In genomic region chr7:109309506-109309905, GRCm38 (mm10) we compare ENCODE assay signal across 26 mouse cellular contexts.
"Had no signal": no experiment of that assay in that cellular context is flagged by ENCODE, and none has a peak within 500 bp of the region (broad histone marks: within the 10 kb centered on the region; RNA-seq: fewer than 3 reads in every experiment).

No protein-coding gene starts in this region.

- H3K9me3 ChIP-seq: heart, embryonic 10.5 days; heart, embryonic 12.5 days; hindbrain, embryonic 10.5 days; hindbrain, embryonic 12.5 days; kidney, embryonic 15.5 days; limb, embryonic 13.5 days; limb, embryonic 15.5 days; liver, embryonic 12.5 days had no signal

- ATAC-seq: hindbrain, embryonic 16.5 days; intestine, embryonic 16.5 days; liver, embryonic 12.5 days had no signal

- H3K9ac ChIP-seq: heart, embryonic 12.5 days; hindbrain, embryonic 12.5 days; hindbrain, embryonic 14.5 days; kidney, embryonic 15.5 days; limb, embryonic 13.5 days; limb, embryonic 15.5 days; liver, embryonic 12.5 days; liver, embryonic 14.5 days had no signal

- DNase-seq: gastrocnemius, postnatal 14 days; gastrocnemius, postnatal 36 days; heart, adult 18-20 months; heart, postnatal 10 days; heart, postnatal 4 days; kidney, adult 11 months; kidney, adult 2 months; kidney, adult 9 months; kidney, postnatal 14 days; kidney, postnatal 36 days; layer of hippocampus, adult 9-11 months; layer of hippocampus, postnatal 36 days; left cerebral cortex, postnatal 4 days had no signal

- H3K4me2 ChIP-seq: heart, embryonic 12.5 days; hindbrain, embryonic 12.5 days; hindbrain, embryonic 14.5 days; kidney, embryonic 15.5 days; limb, embryonic 13.5 days; limb, embryonic 15.5 days; liver, embryonic 12.5 days had no signal

- H3K4me1 ChIP-seq: heart, embryonic 10.5 days; heart, embryonic 12.5 days; hindbrain, embryonic 10.5 days; hindbrain, embryonic 12.5 days; kidney, embryonic 15.5 days; limb, embryonic 13.5 days; limb, embryonic 15.5 days; liver, embryonic 12.5 days had no signal

- H3K36me3 ChIP-seq: heart, embryonic 10.5 days; heart, embryonic 12.5 days; hindbrain, embryonic 10.5 days; hindbrain, embryonic 12.5 days; kidney, embryonic 15.5 days; limb, embryonic 13.5 days; limb, embryonic 15.5 days; liver, embryonic 12.5 days had no signal

- H3K4me3 ChIP-seq: heart, embryonic 10.5 days; heart, embryonic 12.5 days; hindbrain, embryonic 10.5 days; hindbrain, embryonic 12.5 days; kidney, embryonic 15.5 days; limb, embryonic 13.5 days; limb, embryonic 15.5 days; liver, embryonic 12.5 days had no signal

- H3K27ac ChIP-seq: heart, embryonic 10.5 days; hindbrain, embryonic 10.5 days; hindbrain, embryonic 12.5 days; hindbrain, embryonic 14.5 days; kidney, embryonic 15.5 days; kidney, postnatal 0 days; limb, embryonic 13.5 days; limb, embryonic 15.5 days; liver, embryonic 12.5 days; liver, embryonic 14.5 days had no signal

- H3K27me3 ChIP-seq: heart, embryonic 12.5 days; hindbrain, embryonic 12.5 days; kidney, embryonic 15.5 days; limb, embryonic 13.5 days; limb, embryonic 15.5 days; liver, embryonic 12.5 days had no signal
